Mouse (Mus musculus) kidney, embryonic 16.5 days (tissue): ENCODE measurements at regions not wholly inside any gene's neighbourhood (a gene's known extent, or its start where the extent isn't known, plus 50 kb on each side); places are given as distances from the start of the nearest gene placed in this dataset.

Experiments
- ATAC-seq: fragments of 200-750 bp; cut with Nextera tagmentation; 2 replicates; pipeline ENCODE4 v1.8.0; 2017; ENCODE audit warnings: moderate TSS enrichment; ENCODE audit not compliant: low FRiP score, low TSS enrichment
- H3K27ac ChIP-seq: fragments of 300-500 bp; sonication (generic); 2 replicates; pipeline ENCODE4 v1.5.1; 2014; ENCODE audit warnings: low read length
- H3K27me3 ChIP-seq: fragments of 300-500 bp; sonication (generic); 2 replicates; pipeline ENCODE4 v1.6.1; 2014; ENCODE audit warnings: low read length, control low read depth, mixed read lengths; ENCODE audit not compliant: insufficient read depth
- H3K36me3 ChIP-seq: fragments of 300-500 bp; sonication (generic); 2 replicates; pipeline ENCODE4 v1.6.1; 2014; ENCODE audit warnings: low read length, control low read depth, mixed read lengths; ENCODE audit not compliant: insufficient read depth
- H3K4me1 ChIP-seq: fragments of 300-500 bp; sonication (generic); 2 replicates; pipeline ENCODE4 v1.6.1; 2014; ENCODE audit warnings: low read length, control low read depth, mixed read lengths; ENCODE audit not compliant: insufficient read depth
- H3K4me2 ChIP-seq: fragments of 300-500 bp; sonication (generic); replicated peaks from 2 replicates; pipeline ENCODE4 v1.6.1; 2014; ENCODE audit warnings: low read depth, low read length
- H3K4me3 ChIP-seq: fragments of 300-500 bp; sonication (generic); 2 replicates; pipeline ENCODE4 v1.5.1; 2014; ENCODE audit warnings: mild to moderate bottlenecking, low read length
- H3K9ac ChIP-seq: fragments of 300-500 bp; sonication (generic); replicated peaks from 2 replicates; pipeline ENCODE4 v1.6.1; 2014; ENCODE audit warnings: low read length
- H3K9me3 ChIP-seq: fragments of 300-500 bp; sonication (generic); 2 replicates; pipeline ENCODE4 v1.6.1; 2016; ENCODE audit warnings: low read length, control low read depth
- WGBS: fragments of 180-500 bp; shearing (Covaris S2); extraction: QIAGEN DNeasy Blood & Tissue Kit; methylation state at CpG from one replicate; pipeline ENCODE4 v1.1.7; 2014; 5-methylcytosine and 5-hydroxymethylcytosine counted together

DNA sequence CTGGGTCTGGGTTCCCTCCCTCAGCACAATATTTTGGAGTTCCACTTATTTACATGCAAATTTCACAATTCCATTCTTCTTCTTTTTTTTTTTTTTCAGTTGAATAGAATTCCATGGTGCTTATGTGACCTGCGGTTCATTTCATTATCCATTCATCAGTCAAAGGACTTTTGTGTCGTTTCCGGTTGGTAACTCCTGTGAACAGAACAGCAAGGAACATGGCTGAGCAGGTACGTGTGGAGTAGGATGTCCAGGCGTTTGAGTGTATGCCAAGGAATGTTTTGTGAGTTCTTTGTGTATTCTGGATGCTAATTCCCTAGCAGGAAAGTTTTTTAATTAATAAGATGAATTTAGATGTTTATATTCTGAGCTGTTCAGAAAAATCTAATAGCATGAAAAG lies 50.0 kb upstream of the Atp1b1 start:
- no peak for ATAC-seq
- Histone ChIP-seq H3K27me3 (no peaks in the 10 kb centered on the region), H3K4me1 (no peaks in the 10 kb centered on the region), H3K36me3 (no peaks in the 10 kb centered on the region), H3K4me3 (no peak overlapping the region), H3K9ac (no peak overlapping the region), H3K27ac (no peak overlapping the region), H3K9me3 (no peaks in the 10 kb centered on the region), H3K4me2 (no peak overlapping the region)
- 65% methylated on average over 5 of the region's 5 CpGs for WGBS
